Mouse (Mus musculus) A20 (cell line): ENCODE data around the gene Dnmt3l.
A peak's percentile ranks its signal among the peaks of the same experiment; 100 is the strongest.
"Not testable (repeated sequence)": the region's sequence is repeated elsewhere in the genome, so short reads cannot be mapped to it uniquely, and the experiment has no call there.

Source experiments
- DNase-seq: peaks from one replicate; pipeline ENCODE4 v3.0.0-alpha.2; 2011; ENCODE audit warnings: low read depth, low spot score

Gene Dnmt3l

GRCm38 (mm10) chr10:78041647-78042046 is at the start of gene Dnmt3l:
Dnmt3l (plus strand) TSS chr10:78041947.
- DNase-seq = no peak

- no peak for DNase-seq
Observed at GRCm38 (mm10) chr10:77995639-77996038, 46.1 kb upstream of the Dnmt3l start.

DNA sequence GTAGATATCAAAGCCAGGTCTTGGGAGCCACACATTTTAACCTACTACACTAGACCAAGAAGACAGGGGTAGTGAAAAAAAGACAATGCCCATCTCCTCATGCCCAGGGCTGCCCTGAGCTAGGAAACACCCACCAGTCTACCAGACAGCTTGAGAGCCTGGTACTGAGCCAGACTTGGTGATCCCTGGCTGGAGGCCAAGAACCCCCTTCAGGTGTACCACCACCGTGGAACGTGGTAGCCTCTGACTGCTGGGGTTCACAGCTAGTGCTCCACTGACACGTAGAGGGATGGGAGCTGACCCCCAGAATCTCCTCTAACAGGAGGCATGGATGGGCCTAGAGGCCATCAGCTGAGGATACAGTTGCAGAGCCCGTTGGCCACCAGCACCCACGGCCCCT is 41.5 kb upstream of the Dnmt3l start:
- DNase-seq = no peak

GRCm38 (mm10) chr10:78001796-78002195 is 40.0 kb upstream of the Dnmt3l start:
- no peak for DNase-seq

GRCm38 (mm10) chr10:78002316-78002715 is 39.4 kb upstream of the Dnmt3l start:
- no peak for DNase-seq

- DNase-seq = no peak
Observed at GRCm38 (mm10) chr10:78004479-78005100, 37.2 kb upstream of the Dnmt3l start.

GRCm38 (mm10) chr10:78005791-78006438 is 35.8 kb upstream of the Dnmt3l start:
- no peak for DNase-seq

DNA sequence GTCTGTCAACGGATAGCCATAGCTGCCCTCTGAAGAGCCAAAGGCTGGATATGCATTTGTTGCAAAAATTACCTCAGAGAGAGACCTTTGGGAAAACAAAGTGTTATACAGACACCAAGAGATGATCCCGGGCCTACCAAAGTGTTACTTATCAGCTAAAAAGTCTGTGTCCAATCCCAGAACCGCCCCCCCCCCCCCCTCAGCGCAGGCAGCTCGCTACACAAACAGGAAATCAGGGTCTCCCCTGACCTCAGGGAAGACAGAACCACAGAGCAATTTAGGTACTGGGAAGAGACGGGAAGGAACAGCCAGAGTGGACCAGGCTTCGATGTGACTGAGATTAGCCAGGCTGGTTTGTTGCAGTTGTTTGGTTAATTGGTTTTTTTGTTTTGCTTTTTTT is 34.5 kb upstream of the Dnmt3l start:
- no peak for DNase-seq

GRCm38 (mm10) chr10:78008169-78008568 is 33.6 kb upstream of the Dnmt3l start:
- no peak for DNase-seq

GRCm38 (mm10) chr10:78009184-78009944 is 32.4 kb upstream of the Dnmt3l start:
- peak; percentile 98 for DNase-seq

GRCm38 (mm10) chr10:78009945-78010293 is 31.8 kb upstream of the Dnmt3l start, which contains the start of gene Pfkl:
Pfkl (minus strand) TSS chr10:78010083.
- DNase-seq = no peak

DNA sequence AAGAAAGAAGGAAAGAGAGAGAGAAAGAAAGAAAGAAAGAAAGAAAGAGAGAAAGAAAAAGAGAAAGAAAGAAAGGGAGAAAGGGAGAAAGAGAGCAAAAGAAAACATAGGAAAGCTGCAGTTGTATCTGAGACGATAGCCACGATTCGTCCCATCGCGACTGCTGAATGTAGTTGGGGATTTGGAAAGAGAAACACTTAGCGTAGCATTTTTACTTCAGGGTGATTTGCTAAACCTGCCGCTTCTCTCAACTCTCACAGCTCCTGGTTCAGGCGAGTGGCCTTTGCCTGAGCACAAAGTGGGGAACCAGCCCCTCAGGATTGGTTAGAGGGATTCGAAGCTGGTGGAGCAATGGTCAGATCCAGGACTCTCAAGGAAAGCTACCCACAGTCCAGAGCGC is 31.4 kb upstream of the Dnmt3l start:
- peak; percentile 49 for DNase-seq

GRCm38 (mm10) chr10:78011116-78011515 is 30.6 kb upstream of the Dnmt3l start:
- peak; percentile 42 for DNase-seq

DNA sequence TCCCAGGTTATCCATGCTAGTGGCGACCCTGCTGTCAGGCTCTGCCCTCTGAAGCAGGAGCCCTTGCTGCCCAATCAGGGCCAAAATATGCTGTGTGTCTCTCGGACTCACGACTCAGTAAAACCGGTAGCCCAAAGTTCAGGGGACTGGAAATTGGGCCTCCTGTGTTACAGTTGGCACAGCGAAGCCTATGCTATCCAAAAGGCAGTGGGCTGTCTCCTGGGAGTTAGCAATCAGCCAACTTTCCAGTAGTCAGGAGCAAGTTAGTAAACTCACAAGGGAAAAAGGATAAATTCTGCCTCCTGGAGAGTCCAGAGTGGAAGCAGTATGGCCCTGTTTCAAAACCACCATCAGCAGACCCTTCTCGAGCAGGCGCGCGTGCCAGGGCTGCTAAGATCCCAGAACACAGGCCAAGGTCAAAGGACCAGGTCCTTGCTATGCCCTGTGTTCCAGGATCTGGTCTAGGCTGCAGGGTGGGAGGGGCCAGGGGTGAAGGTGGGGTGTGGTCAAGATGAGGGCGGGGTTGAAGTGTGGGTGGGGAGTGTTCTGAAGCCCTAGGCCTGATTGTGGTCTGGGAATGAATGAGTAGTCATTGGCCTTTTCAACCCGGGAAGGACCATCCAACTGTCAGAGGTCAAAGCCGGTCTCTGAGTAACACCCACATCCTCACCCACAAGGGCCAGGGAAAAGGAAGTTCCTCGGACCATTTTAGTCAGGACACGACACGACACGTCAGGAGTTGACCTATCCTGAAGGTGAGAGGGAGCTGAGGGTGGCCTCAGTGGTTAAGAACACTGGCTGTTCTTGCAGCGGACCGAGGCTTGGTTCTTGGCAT is 28.9 kb upstream of the Dnmt3l start:
- DNase-seq = no peak

DNA sequence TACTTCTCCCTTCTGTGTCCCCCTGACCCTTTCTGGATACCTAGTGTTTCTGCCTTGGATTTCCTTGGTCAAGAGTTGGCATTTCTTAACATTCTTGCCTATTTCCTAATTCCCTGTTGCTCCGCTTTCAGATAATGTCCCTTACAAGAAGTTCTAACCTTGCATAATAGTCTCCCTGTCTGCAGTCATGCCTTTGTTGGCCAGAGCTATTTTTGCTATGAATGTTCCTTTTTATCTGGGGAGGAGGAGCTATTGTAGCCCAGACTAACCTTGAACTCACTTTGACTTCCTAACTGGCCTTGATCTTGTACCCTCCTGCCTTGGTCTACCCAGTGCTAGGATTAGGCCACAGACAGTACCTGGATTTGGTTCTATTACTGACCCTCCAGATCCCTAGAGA is 26.3 kb upstream of the Dnmt3l start:
- no peak for DNase-seq

DNA sequence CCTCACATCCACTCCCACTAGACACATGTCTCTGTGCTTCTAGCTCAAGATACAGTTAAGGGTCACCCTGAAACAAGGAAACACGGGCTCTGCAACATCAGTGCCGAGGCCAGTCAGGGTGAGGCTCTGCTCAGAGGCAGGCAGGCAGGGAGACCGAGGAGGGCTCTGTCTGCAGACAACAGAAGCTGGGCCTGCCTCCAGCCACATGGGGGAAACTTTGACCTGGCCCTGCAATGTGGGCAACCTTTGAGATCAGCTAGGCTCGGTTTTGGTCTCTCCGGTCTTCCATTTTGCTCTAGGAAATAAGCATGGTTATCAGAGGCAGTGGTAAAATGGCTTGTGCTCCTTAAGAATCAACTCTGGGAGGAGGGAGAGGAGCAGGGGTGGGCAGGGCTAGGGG is 25.4 kb upstream of the Dnmt3l start:
- DNase-seq = no peak

- peak; percentile 89 for DNase-seq
Observed at GRCm38 (mm10) chr10:78018797-78019203, 22.9 kb upstream of the Dnmt3l start.

DNA sequence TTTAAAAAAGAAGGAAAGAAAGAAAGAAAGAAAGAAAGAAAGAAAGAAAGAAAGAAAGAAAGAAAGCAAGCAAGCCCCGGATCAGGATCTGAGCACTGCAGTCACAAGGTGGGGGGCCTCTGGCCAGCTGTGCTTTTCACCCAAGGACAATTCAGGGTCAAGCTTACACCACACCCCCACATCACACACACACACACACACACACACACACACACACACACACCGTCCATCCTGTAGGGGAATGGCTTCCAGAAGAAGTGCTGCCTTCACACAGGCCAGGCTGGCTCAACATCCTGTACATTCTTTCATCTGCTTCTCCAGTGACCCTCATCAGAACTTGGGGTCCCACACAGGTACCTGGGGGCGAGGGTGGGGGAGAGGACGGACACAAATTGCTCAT is 22.5 kb upstream of the Dnmt3l start:
- DNase-seq = no peak

DNA sequence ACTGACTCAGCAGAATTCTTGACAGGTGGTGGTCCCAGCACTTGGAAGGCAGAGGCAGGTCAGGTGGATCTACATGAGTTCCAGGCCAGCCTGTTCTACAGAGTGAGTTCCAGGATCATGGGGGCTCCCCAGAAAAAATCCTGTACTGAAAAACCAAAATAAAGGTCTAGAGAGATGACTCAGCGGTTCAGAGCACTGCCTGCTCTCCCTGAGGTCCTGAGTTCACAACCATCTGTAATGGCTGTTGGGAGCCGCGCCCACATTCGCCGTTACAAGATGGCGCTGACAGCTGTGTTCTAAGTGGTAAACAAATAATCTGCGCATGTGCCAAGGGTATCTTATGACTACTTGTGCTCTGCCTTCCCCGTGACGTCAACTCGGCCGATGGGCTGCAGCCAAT is 21.8 kb upstream of the Dnmt3l start:
- not testable (repeated sequence) for DNase-seq

DNA sequence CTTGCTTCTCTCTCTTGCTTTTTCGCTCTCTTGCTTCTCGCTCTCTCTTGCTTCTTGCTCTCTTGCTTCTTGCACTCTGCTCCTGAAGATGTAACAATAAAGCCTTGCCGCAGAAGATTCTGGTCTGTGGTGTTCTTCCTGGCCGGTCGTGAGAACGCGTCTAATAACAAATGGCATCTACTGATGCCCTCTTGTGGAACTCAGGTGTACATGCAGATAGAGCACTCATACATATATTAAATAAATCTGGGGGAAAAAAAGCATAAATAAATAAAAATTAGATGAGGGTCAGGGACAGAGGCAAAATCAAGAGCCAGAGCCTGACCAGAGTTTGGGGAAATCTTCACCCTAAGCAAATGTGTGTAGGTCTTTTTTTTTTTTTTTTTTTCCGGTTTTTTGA is 16.3 kb upstream of the Dnmt3l start:
- DNase-seq = peak; percentile 66

GRCm38 (mm10) chr10:78028129-78028528 is 13.6 kb upstream of the Dnmt3l start:
- DNase-seq = peak; percentile 85

- DNase-seq = no peak
Observed at GRCm38 (mm10) chr10:78029080-78029479, 12.7 kb upstream of the Dnmt3l start.
